Mouse (Mus musculus) kidney, adult 2 months (tissue): ENCODE measurements around the gene Mrpl33.

ENCODE experiments used
- CTCF ChIP-seq: fragments of 200-500 bp; conservative IDR thresholded peaks from 2 replicates; pipeline ENCODE4 v1.5.1; 2011; ENCODE audit warnings: low read depth, mild to moderate bottlenecking, control low read depth, low read length, moderate library complexity, mixed read lengths; ENCODE audit not compliant: insufficient read depth, insufficient read length
- POLR2A ChIP-seq: fragments of 200-500 bp; IDR thresholded peaks from one replicate; pipeline ENCODE4 v1.6.1; 2011; ENCODE audit warnings: low read depth, low read length, control low read depth

DNA sequence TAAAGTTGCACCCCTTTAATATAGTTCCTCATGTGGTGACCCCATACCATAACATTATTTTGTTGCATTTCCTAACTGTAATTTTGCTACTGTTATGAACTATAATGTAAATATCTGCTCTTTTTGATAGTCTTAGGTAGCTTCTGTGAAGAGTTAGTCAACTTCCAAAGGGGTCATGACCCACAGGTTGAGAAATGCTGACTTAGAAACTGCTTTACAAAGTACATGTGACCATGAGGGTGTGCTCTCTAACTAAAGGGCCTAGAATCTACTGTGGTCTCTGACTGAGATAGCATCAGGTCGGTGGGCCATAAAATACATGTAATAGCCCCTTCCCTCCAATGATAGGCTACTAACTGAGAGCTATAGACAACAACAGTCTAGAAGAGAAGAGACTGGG lies 81.3 kb downstream of the Mrpl33 start:
- TF ChIP-seq CTCF (no peak), POLR2A (no peak)
